Mouse (Mus musculus) lung, embryonic 14.5 days (tissue): Measurements from ENCODE around the gene Slc2a10. TPM values are rescaled to one million over a fixed set of nuclear protein-coding genes. Genes with fewer than 3 reads are reported as not detected.

Experiments used
- ATAC-seq: fragments of 200-750 bp; cut with Nextera tagmentation; 2 replicates; pipeline ENCODE4 v1.8.0; 2017; ENCODE audit warnings: mild to moderate bottlenecking, moderate TSS enrichment, moderate library complexity; ENCODE audit not compliant: insufficient read depth
- DNase-seq: peaks from one replicate; pipeline ENCODE4 v3.0.0-alpha.2; 2015
- H3K27ac ChIP-seq: fragments of 300-500 bp; sonication (generic); 2 replicates; pipeline ENCODE4 v1.5.1; 2014; ENCODE audit warnings: low read depth, mild to moderate bottlenecking, moderate library complexity
- H3K27me3 ChIP-seq: fragments of 300-500 bp; sonication (generic); 2 replicates; pipeline ENCODE4 v1.6.1; 2014; ENCODE audit warnings: low read length, control low read depth; ENCODE audit not compliant: insufficient read depth
- H3K36me3 ChIP-seq: fragments of 300-500 bp; sonication (generic); 2 replicates; pipeline ENCODE4 v1.6.1; 2014; ENCODE audit warnings: control low read depth; ENCODE audit not compliant: insufficient read depth
- H3K4me1 ChIP-seq: fragments of 300-500 bp; sonication (generic); 2 replicates; pipeline ENCODE4 v1.6.1; 2014; ENCODE audit warnings: antibody characterized with exemption, control low read depth; ENCODE audit not compliant: insufficient read depth
- H3K4me2 ChIP-seq: fragments of 300-500 bp; sonication (generic); 2 replicates; pipeline ENCODE4 v1.6.1; 2014; ENCODE audit warnings: mild to moderate bottlenecking
- H3K4me3 ChIP-seq: fragments of 300-500 bp; sonication (generic); 2 replicates; pipeline ENCODE4 v1.5.1; 2014; ENCODE audit warnings: low read depth, low read length
- H3K9ac ChIP-seq: fragments of 300-500 bp; sonication (generic); 2 replicates; pipeline ENCODE4 v1.6.1; 2014
- H3K9me3 ChIP-seq: fragments of 300-500 bp; sonication (generic); 2 replicates; pipeline ENCODE4 v1.6.1; 2016; ENCODE audit warnings: low read depth, low read length, control low read depth
- CTCF ChIP-seq: IDR thresholded peaks from 2 replicates; pipeline ENCODE4 v1.5.1; 2016; ENCODE audit warnings: antibody characterized with exemption, low read depth
- WGBS: fragments of 180-500 bp; shearing (Covaris S2); extraction: QIAGEN DNeasy Blood & Tissue Kit; methylation state at CpG from one replicate; pipeline ENCODE4 v1.1.7; 2014; 5-methylcytosine and 5-hydroxymethylcytosine counted together
- polyA plus RNA-seq: library from polyadenylated mRNA; unstranded; fragments of >200 nt; fragmentation: Nextera tagmentation; extraction: Ambion mirVana; gene quantifications from 2 replicates; pipeline ENCODE4 v1.2.1, GENCODE M21; 2014

Slc2a10 gene
- polyA plus RNA-seq, 1 experiment from 2014 or later = 14.6 TPM

- Histone ChIP-seq H3K4me1 (no peaks in the 10 kb centered on the region), H3K9me3 (no peaks in the 10 kb centered on the region), H3K27me3 (peaks cover 11% of the 10 kb centered on the region), H3K27ac (no peak overlapping the region), H3K36me3 (no peaks in the 10 kb centered on the region), H3K4me2 (no peak overlapping the region), H3K9ac (no peak overlapping the region), H3K4me3 (no peak overlapping the region)
- WGBS = 62% methylated on average over 6 of the region's 6 CpGs
- no peak for ATAC-seq
- DNase-seq = no peak
- TF ChIP-seq CTCF = no peak
Observed at GRCm38 (mm10) chr2:165568911-165569310, 65.3 kb downstream of the Slc2a10 start.

Other genes with a start within 250 kb of the Slc2a10 start
- 51.9 and 52.3 TPM in 2 replicates for gene Slc35c2, start 215.9 kb upstream of the Slc2a10 start, polyA plus RNA-seq
- 79.2 and 82.2 TPM in 2 replicates for gene Elmo2, start 177.3 kb upstream of the Slc2a10 start, polyA plus RNA-seq
- 0.96 and 1.1 TPM in 2 replicates for gene Zfp663, start 135.1 kb upstream of the Slc2a10 start, polyA plus RNA-seq
- gene Zfp334, start 115.5 kb upstream of the Slc2a10 start, polyA plus RNA-seq = 10.9 and 12.0 TPM in 2 replicates
- not detected in 2 replicates for gene Ocstamp, start 103.4 kb upstream of the Slc2a10 start, polyA plus RNA-seq
- 0.30 and 0.58 TPM in 2 replicates for gene Slc13a3, start 30.6 kb upstream of the Slc2a10 start, polyA plus RNA-seq
- gene Trp53rka, start 10.5 kb upstream of the Slc2a10 start, polyA plus RNA-seq = 42.5 and 45.1 TPM in 2 replicates
- 1.6 and 2.1 TPM in 2 replicates for gene Eya2, start 91.2 kb downstream of the Slc2a10 start, polyA plus RNA-seq